In genomic region chr10:43707821-43708373, GRCm38 (mm10) we compare ENCODE assay signal across 20 mouse cellular contexts.
DNase-seq lines count a peak whose midpoint lies in the region; ATAC-seq and TF ChIP-seq lines count a peak whose summit lies in the region.
"Had no signal": no experiment of that assay in that cellular context is flagged by ENCODE, and none has a peak within 500 bp of the region (broad histone marks: within the 10 kb centered on the region; RNA-seq: fewer than 3 reads in every experiment).

No protein-coding gene starts in this region.

- H3K4me1 ChIP-seq in liver, adult 2 months (ENCODE audit: control insufficient read depth, insufficient read depth, low read length): peaks cover 18% of the 10 kb centered on the region
- H3K4me1 ChIP-seq in liver, embryonic 12.5 days: peaks cover 35% of the 10 kb centered on the region
- H3K4me1 ChIP-seq in embryonic facial prominence, embryonic 13.5 days: 0 out of 2 replicates have a peak, but pooled peaks cover 6% of the 10 kb centered on the region
- H3K4me1 ChIP-seq in kidney, postnatal 0 days (replicated peaks; ENCODE audit: insufficient read depth, low read length): no peaks in the 10 kb centered on the region
- H3K4me1 ChIP-seq: embryonic facial prominence, embryonic 15.5 days; neural tube, embryonic 12.5 days had no signal

- no peaks in the 10 kb centered on the region for H3K27me3 ChIP-seq in liver, adult 2 months (ENCODE audit: control insufficient read depth, insufficient read depth, low read length)
- peaks cover 10% of the 10 kb centered on the region for H3K27me3 ChIP-seq in liver, embryonic 12.5 days (replicated peaks)
- H3K27me3 ChIP-seq in embryonic facial prominence, embryonic 13.5 days: peaks cover 13% of the 10 kb centered on the region
- H3K27me3 ChIP-seq in kidney, postnatal 0 days (ENCODE audit: insufficient read depth, low read length): no peaks in the 10 kb centered on the region
- H3K27me3 ChIP-seq: neural tube, embryonic 12.5 days had no signal

- no peak for ATAC-seq in liver, embryonic 12.5 days
- ATAC-seq in embryonic facial prominence, embryonic 13.5 days (ENCODE audit: insufficient number of reproducible peaks, insufficient read depth, low FRiP score, low TSS enrichment, low read depth): no peak
- ATAC-seq in kidney, postnatal 0 days (replicated peaks; ENCODE audit: low FRiP score, low read depth): peak; percentile 63; the same call in 1 of the 2 replicates
- peak; percentile 21 for ATAC-seq in neutrophil, adult 5-6 weeks (ENCODE audit: extremely low read depth, insufficient number of reproducible peaks, low FRiP score, poor library complexity, severe bottlenecking)
- ATAC-seq: activated CD4-positive, CD25-positive, alpha-beta regulatory T cell, adult 4 months; hindbrain, embryonic 16.5 days; lung, postnatal 0 days had no signal

- peak; percentile 71 for DNase-seq in liver, adult 2 months (ENCODE audit: extremely low read depth, low read depth, low spot score)
- DNase-seq in kidney, postnatal 0 days (ENCODE audit: low spot score): no peak
- no peak for DNase-seq in thymus, postnatal 14 days
- no peak for DNase-seq in ovary, postnatal 36 days (ENCODE audit: low spot score)
- DNase-seq in frontal cortex, postnatal 25 days (ENCODE audit: low spot score in 2 of 2): no peak
- DNase-seq: adrenal gland, postnatal 14 days; cerebellum, adult 2 months; heart, postnatal 4 days; right cerebral cortex, postnatal 25 days had no signal

- TF ChIP-seq POLR2A in liver, adult 2 months (IDR thresholded peaks at IDR 0.05; ENCODE audit: extremely low read depth, insufficient read depth, low read length): no peak

- H3K9me3 ChIP-seq in liver, embryonic 12.5 days (replicated peaks): no peaks in the 10 kb centered on the region
- H3K9me3 ChIP-seq in embryonic facial prominence, embryonic 13.5 days: no peaks in the 10 kb centered on the region
- H3K9me3 ChIP-seq in kidney, postnatal 0 days (replicated peaks; ENCODE audit: low read length): no peaks in the 10 kb centered on the region
- H3K9me3 ChIP-seq: embryonic facial prominence, embryonic 15.5 days; liver, embryonic 15.5 days; neural tube, embryonic 12.5 days had no signal

- 27% methylated on average over 15 of the region's 15 CpGs for WGBS in liver, adult 2 months
- WGBS in liver, embryonic 12.5 days (ENCODE audit: insufficient replicate concordance): 61% methylated on average over 15 of the region's 15 CpGs
- 34% methylated on average over 15 of the region's 15 CpGs for WGBS in embryonic facial prominence, embryonic 13.5 days
- WGBS in kidney, postnatal 0 days: 44% methylated on average over 15 of the region's 15 CpGs

- no peak overlapping the region for H3K4me2 ChIP-seq in liver, embryonic 12.5 days
- peak overlapping the region; percentile 10 for H3K4me2 ChIP-seq in embryonic facial prominence, embryonic 13.5 days
- H3K4me2 ChIP-seq in kidney, postnatal 0 days (ENCODE audit: low read length): no peak overlapping the region
- H3K4me2 ChIP-seq: embryonic facial prominence, embryonic 15.5 days; liver, embryonic 15.5 days; neural tube, embryonic 12.5 days had no signal

- 0 out of 2 replicates have a peak overlapping the region, but pooled peaks have one; percentile 32 for H3K9ac ChIP-seq in liver, adult 2 months (ENCODE audit: low read depth, low read length)
- no peak overlapping the region for H3K9ac ChIP-seq in liver, embryonic 12.5 days
- H3K9ac ChIP-seq in embryonic facial prominence, embryonic 13.5 days: no peak overlapping the region
- H3K9ac ChIP-seq in kidney, postnatal 0 days (ENCODE audit: low read depth, low read length): no peak overlapping the region
- H3K9ac ChIP-seq: embryonic facial prominence, embryonic 15.5 days; liver, embryonic 15.5 days; neural tube, embryonic 12.5 days had no signal

- peak overlapping the region; percentile 10; the same call in 1 of the 2 replicates for H3K27ac ChIP-seq in liver, adult 2 months (replicated peaks; ENCODE audit: insufficient read depth, low read depth, low read length)
- no peak overlapping the region for H3K27ac ChIP-seq in liver, embryonic 12.5 days
- H3K27ac ChIP-seq in embryonic facial prominence, embryonic 13.5 days: no peak overlapping the region
- H3K27ac ChIP-seq in kidney, postnatal 0 days: no peak overlapping the region; the same call in 1 of the 2 replicates
- H3K27ac ChIP-seq: embryonic facial prominence, embryonic 15.5 days; left cerebral cortex, adult 2 months; liver, embryonic 15.5 days; neural tube, embryonic 12.5 days had no signal

- no peak for TF ChIP-seq CTCF in liver, adult 2 months (IDR thresholded peaks at IDR 0.05; ENCODE audit: low read depth, low read length)
- TF ChIP-seq CTCF in kidney, postnatal 0 days (IDR thresholded peaks at IDR 0.05; ENCODE audit: low read depth): no peak

- no peak overlapping the region for H3K4me3 ChIP-seq in liver, adult 2 months (ENCODE audit: insufficient read depth, low read depth, low read length)
- H3K4me3 ChIP-seq in liver, embryonic 12.5 days: no peak overlapping the region
- H3K4me3 ChIP-seq in embryonic facial prominence, embryonic 13.5 days: no peak overlapping the region
- no peak overlapping the region for H3K4me3 ChIP-seq in kidney, postnatal 0 days (replicated peaks; ENCODE audit: low read depth, low read length)
- H3K4me3 ChIP-seq: embryonic facial prominence, embryonic 15.5 days; left cerebral cortex, adult 2 months; liver, embryonic 15.5 days; megakaryocyte, embryonic 14.5 days; neural tube, embryonic 12.5 days had no signal

- H3K79me2 ChIP-seq in liver, adult 2 months (ENCODE audit: control insufficient read depth, insufficient read depth, low read length): no peaks in the 10 kb centered on the region

- H3K36me3 ChIP-seq in liver, adult 2 months (ENCODE audit: control insufficient read depth, insufficient read depth, low read length): no peaks in the 10 kb centered on the region
- H3K36me3 ChIP-seq in liver, embryonic 12.5 days: no peaks in the 10 kb centered on the region
- H3K36me3 ChIP-seq in embryonic facial prominence, embryonic 13.5 days: no peaks in the 10 kb centered on the region
- H3K36me3 ChIP-seq in kidney, postnatal 0 days (ENCODE audit: insufficient read depth, low read length): no peaks in the 10 kb centered on the region
- H3K36me3 ChIP-seq: embryonic facial prominence, embryonic 15.5 days; liver, embryonic 15.5 days; neural tube, embryonic 12.5 days had no signal

Comparison
In these comparisons a context has a peak if more than half of its experiments do, and no peak if none do; other contexts are left out.
1. ATAC-seq: peak in kidney, postnatal 0 days (single experiment) and neutrophil, adult 5-6 weeks (single experiment); none in liver, embryonic 12.5 days (single experiment) and embryonic facial prominence, embryonic 13.5 days (single experiment).